Mouse (Mus musculus): ENCODE data around the gene Map3k5. TPM values are rescaled to one million over a fixed set of nuclear protein-coding genes. Genes with fewer than 3 reads are reported as not detected.

The Map3k5 gene
- total and polyA plus RNA-seq, 3 experiments, result 2.8 to 36.9 (median 19.9) TPM

DNA sequence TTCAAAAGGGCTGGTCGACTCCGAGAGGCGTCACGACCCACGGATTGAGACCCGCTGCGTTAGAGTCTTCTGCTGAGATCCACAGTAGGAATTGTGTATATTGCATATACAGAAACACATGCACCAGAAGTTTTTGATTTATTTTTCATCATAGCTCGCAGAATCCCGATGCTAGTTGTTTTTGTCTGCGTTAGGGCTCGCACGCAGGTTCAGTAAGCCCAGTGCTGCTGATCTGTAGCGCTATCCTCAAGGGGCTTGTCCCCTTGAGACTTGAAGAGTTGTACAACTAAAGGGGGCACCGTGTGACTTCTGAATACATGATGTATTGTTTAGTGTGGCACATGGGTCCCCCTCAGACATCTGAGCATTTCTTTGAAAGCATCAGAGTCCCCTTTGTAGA lies 172.8 kb downstream of the Map3k5 start:
- no peak for DNase-seq

- no peak for DNase-seq
Observed at GRCm38 (mm10) chr10:20111508-20111907, 177.2 kb downstream of the Map3k5 start.

DNA sequence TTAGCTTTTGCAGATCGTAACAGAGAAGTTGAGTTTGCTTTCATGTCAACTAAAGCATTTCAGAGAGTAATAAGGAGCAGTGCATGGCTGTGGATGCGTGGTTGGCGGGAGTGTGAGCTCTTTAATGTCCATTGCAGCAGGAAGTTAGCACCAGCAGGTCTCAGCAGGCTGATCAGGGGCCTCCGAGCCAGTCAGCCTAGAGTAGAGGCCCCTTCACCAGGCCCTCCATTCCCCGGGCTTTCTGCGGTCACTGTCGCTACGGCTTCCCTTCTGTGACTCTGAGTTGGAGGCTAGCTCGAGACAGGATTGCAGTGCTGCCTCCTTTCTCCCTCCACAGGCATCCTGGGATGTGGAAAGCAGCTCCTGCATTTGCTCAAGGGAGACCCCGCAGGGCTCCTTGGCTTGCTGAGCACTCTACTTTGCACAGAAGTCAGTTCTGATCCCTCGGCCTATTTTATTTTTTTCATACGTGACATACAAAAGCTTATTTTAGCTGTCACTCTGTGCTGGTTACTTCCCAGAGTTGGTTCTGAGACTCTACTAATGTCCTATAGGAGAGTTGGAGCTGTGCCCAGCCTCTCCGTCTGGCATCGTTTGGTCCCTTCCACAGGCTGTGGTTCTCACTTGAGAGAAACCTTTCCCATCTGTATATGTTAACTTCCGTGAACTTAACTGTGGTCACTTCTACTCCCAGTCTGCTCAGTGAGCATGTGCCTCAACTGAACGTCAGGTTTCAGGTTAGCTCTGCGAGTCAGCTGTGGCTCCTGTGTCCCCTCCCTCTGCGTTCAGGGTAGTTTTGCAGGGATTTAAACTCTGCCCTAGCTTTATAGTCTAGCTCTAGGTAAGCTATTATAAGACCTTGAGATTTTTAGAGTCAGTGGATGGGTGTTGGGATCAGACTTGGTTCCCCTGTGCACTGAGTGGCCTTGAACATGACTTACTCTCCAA lies 178.0 kb downstream of the Map3k5 start:
- no peak for DNase-seq

- peak; percentile 70 for DNase-seq
Observed at GRCm38 (mm10) chr10:20119504-20120425, 185.5 kb downstream of the Map3k5 start.

- peak; percentile 71 for DNase-seq
Observed at GRCm38 (mm10) chr10:20121981-20122380, 187.7 kb downstream of the Map3k5 start.

GRCm38 (mm10) chr10:20123401-20123800 lies 189.1 kb downstream of the Map3k5 start:
- DNase-seq, result peak; percentile 75

GRCm38 (mm10) chr10:20124576-20124975 lies 190.3 kb downstream of the Map3k5 start:
- DNase-seq, result no peak

DNA sequence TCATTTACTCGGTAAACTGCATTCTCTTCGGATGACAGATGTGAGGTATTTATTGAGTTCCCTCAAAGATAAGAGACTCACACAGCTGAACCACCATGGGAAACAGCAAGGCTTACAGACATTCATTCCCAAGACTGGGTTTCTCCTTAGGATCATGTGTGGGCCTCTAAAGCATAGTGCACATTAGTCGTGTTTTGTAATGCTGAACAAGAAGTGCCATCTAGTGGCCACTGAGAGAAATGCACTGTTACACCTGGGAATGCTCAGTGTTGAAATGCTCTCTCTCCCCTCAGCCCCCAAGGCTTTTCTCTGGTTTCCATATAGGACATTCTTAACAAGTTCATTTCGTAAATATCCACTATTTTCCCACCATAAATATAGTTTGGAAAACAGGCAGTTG lies 191.0 kb downstream of the Map3k5 start:
- peak; percentile 54 for DNase-seq

DNA sequence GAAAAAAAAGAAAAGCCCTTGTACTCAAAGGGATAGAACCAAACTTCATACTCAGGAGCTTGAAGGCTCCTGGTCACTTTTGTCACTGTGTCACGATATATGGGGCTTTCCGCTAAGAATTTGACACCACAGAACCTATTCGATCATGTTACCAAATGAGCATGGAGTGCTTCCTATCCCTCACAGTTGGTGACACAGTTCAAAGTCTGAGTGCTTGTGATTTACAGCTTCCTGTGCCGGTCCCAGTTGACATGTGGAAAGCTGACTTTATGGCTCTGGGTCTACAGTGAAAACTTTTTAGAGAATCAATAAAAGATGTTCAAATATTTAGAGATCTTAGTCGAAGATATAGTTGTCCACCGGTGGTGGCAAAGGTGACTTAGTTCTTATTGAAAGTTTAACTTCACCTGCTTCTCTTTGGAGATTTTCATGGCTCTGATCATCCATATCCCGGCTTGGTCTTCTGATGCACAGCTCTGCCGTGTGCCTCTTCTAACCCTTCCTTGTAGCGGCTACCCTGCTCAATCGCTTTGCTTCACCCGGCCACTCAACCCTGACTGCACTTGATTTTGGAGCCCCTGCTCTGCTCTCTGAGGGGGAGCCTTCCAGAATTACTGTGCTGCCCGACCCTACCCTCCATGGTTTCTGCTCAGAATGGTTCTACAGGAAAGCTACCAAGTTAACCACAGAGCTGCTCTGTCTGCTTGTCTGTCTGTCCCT lies 198.8 kb downstream of the Map3k5 start:
- DNase-seq, result no peak

DNA sequence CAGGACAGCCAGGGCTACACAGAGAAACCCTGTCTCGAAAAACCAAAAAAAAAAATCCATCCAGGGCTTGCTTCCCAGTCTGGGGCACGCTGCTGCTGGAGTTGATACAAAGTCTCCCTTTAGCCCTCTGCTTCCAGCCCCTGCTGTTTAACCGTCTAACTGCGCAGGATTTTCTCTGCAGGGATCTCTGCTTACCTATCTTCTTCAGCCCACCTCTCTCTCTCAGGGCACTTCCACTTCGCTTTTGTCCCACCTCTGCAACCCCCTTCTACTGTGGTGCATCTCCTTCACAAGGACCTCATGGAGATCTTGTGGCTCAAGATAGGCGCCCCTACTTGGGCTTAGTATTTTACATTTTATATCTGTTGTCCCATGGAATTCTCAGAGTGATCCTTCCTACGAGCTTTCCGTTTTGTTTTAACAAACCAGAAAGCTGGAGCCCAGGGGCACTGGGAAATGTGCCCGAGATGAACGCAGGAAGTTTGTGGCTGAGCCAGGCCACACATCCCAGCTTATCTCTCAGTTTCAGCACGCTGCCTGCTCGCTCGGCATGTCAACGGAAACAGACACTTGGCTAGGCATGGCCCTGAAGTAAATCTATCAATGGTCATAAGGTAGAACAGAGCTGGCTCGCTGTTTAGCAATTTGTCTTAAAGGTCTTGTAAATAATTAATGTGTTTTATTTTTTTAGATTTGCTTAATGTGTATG lies 201.2 kb downstream of the Map3k5 start:
- DNase-seq, result peak; percentile 50

DNA sequence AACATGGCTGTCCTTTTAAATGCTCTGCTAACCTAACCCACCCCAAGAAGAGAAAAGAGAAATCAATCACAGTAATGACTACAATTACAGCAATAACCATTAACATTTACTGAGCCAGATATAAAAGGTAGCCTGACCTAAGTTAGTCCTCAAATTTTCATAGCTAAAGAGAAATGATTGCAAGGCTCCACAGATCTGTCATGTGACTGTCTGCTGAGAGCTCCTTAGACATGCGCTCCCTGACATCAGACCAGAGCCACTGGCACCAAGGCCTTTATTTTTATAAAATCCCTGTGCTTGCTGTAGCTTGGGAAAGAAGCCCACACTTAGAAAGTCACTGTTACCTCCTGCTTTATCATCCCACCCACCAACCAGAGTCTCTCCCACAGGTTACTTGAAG lies 202.2 kb downstream of the Map3k5 start:
- no peak for DNase-seq

DNA sequence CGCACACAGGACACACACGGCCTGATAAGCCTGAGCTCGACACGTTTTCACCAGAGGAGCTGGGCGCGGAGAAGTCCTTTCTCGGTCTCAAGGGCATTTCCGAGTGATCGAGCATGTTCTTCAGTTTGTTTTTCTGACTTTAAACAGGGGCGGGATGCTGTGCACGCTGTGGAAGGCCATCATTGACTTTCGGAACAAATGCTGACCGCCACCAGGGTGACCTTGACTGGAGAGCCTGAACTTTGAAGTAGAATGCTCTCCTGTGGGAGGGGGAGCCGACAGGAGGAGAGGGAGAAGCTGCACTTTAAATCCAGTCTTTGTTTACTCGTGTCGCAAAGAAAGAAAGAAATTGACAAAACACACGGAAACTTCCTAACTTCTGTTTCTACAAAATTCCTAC lies 207.1 kb downstream of the Map3k5 start:
- peak; percentile 68 for DNase-seq

DNA sequence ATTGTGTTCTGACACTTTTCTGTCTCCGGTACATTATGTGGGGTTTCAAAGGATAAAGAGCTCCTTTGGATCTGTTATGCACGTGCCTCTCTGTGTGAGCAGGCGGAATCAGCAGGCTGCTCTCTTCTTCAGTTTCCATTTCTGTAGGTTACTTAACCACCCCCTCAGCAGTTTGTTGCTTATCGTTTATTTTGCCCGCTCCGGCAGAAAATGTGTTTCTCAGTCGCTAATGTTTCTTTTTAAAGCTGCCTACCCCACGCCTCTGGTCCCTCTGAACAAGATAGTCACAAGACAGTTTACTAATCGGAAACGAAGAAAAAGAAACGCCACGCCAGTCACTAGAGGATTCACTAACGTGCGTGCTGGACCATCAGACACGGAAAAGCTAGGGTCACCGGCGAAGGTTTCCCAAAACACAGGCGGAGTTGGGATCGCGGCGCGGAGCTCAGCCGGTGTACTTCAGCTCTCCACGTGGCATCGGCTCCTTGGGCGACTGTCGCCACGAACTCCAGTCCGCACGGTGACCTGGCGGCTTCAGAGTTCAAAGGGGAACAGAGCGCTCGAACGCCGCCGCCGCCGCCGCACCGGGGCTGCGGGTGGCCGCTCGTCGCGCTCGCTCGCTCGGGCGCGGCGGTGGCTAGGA lies 214.0 kb downstream of the Map3k5 start, which contains the start of gene Map7:
TSS of gene Map7 (plus strand) at position 342 of the 643 bp plus-strand sequence.
- DNase-seq, result no peak

DNA sequence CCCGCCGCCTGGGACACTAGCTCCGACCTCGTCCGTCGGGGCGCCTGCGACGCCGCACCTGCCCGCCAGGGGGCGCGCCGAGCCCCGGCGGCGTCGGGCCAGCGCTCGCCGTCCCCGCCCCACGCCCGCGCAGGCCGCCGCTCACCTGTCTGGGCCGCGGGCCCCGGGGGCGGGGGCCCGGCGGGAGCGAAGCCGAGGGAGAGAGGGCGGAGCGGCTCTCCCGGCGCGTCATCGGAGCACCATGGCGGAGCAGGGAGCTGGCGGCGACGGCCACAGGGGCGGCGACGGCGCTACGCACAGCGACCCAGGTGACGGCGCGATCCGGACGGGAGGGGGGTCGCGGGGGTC lies 214.5 kb downstream of the Map3k5 start:
- peak; percentile 77 for DNase-seq

GRCm38 (mm10) chr10:20149121-20149834 lies 215.0 kb downstream of the Map3k5 start:
- peak; percentile 78 for DNase-seq

DNA sequence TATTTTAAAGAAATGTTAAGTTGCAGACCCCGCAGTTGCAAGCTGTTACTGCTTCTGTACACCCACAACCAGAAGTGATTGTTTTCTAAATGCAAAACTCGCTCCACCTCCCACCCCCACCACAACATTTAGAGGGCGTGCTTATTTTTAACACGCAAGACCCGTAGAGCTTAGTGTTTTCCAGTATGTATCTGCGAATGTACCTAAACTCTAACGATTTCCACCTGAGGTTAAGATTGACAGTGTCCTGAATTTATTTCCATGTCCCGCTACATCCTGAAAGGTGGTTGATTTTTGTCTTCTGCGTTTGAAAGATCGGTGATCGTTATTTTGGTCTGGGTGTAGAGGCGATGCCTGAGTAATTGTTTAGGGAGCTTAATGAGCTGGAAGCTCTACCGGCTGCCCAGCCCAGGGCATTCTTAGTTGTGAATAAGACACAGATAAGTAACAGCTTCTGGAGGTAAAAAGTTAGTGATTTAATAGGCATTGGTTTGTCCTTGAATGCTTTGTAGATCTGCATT lies 215.6 kb downstream of the Map3k5 start:
- no peak for DNase-seq

- DNase-seq, result no peak
Observed at GRCm38 (mm10) chr10:20152131-20152530, 217.9 kb downstream of the Map3k5 start.

GRCm38 (mm10) chr10:20153507-20153906 lies 219.2 kb downstream of the Map3k5 start:
- no peak for DNase-seq

DNA sequence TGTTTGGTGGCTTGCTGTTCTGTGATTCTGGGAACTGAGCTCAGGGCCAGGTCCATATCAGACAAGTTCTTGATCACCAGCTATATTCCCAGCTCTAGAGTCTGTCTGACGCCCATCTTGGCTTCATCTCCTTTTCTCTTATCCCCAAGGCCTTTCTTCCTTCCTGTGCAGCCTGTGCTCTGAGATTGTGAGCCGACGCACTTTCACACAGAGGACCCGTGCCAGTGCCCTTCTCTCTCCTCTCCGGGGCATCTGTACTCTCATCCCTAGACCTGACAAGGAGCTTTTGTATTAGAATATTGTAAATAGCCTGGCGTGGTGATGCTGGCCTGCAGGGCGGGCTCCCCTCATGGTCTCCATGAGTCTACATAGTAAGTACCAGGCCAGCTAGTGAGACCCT lies 221.1 kb downstream of the Map3k5 start:
- no peak for DNase-seq

Data from adrenal gland, adult 2 months (tissue).